Mouse (Mus musculus): ENCODE data around the gene Prkag2. TPM values are rescaled to one million over a fixed set of nuclear protein-coding genes. Genes with fewer than 3 reads are reported as not detected.

Gene Prkag2
- polyA plus RNA-seq, 1 experiment from 2014 or later: 102 TPM

GRCm38 (mm10) chr5:25067122-25067521 is 33.3 kb downstream of the Prkag2 start:
- H3K27ac ChIP-seq: peak overlapping the region; percentile 58
- H3K27me3 ChIP-seq: no peaks in the 10 kb centered on the region
- no peaks in the 10 kb centered on the region for H3K9me3 ChIP-seq (replicated peaks)
- no peak overlapping the region for H3K4me2 ChIP-seq
- no peak overlapping the region for H3K4me3 ChIP-seq
- peaks cover 35% of the 10 kb centered on the region for H3K4me1 ChIP-seq (replicated peaks)
- peak; percentile 45; the same call in 1 of the 2 replicates for ATAC-seq (replicated peaks; ENCODE audit: insufficient number of reproducible peaks, insufficient read depth, low FRiP score, low read depth)
- no peaks in the 10 kb centered on the region for H3K36me3 ChIP-seq
- H3K9ac ChIP-seq: no peak overlapping the region
- WGBS: 37% methylated on average over 6 of the region's 6 CpGs

GRCm38 (mm10) chr5:25064270-25065232 is 35.9 kb downstream of the Prkag2 start:
- H3K4me1 ChIP-seq (replicated peaks): peaks cover 46% of the 10 kb centered on the region
- ATAC-seq (replicated peaks; ENCODE audit: insufficient number of reproducible peaks, insufficient read depth, low FRiP score, low read depth): no peak; the same call in 1 of the 2 replicates
- no peak overlapping the region for H3K4me2 ChIP-seq
- H3K36me3 ChIP-seq: no peaks in the 10 kb centered on the region
- WGBS: 47% methylated on average over 8 of the region's 8 CpGs
- H3K4me3 ChIP-seq: no peak overlapping the region
- 0 out of 2 replicates have a peak, but pooled peaks cover 4% of the 10 kb centered on the region for H3K27me3 ChIP-seq
- no peak overlapping the region for H3K9ac ChIP-seq
- H3K9me3 ChIP-seq (replicated peaks): no peaks in the 10 kb centered on the region
- H3K27ac ChIP-seq: no peak overlapping the region

- H3K4me1 ChIP-seq (replicated peaks): peaks cover 55% of the 10 kb centered on the region
- no peak overlapping the region for H3K4me2 ChIP-seq
- H3K27me3 ChIP-seq: 0 out of 2 replicates have a peak, but pooled peaks cover 4% of the 10 kb centered on the region
- no peak overlapping the region for H3K4me3 ChIP-seq
- ATAC-seq (replicated peaks; ENCODE audit: insufficient number of reproducible peaks, insufficient read depth, low FRiP score, low read depth): no peak
- H3K27ac ChIP-seq: no peak overlapping the region
- no peaks in the 10 kb centered on the region for H3K36me3 ChIP-seq
- H3K9me3 ChIP-seq (replicated peaks): no peaks in the 10 kb centered on the region
- WGBS: 51% methylated on average over 17 of the region's 17 CpGs
- no peak overlapping the region for H3K9ac ChIP-seq
Observed at GRCm38 (mm10) chr5:25062506-25063132, 37.8 kb downstream of the Prkag2 start.

GRCm38 (mm10) chr5:25058853-25059741 is 41.3 kb downstream of the Prkag2 start:
- Histone ChIP-seq H3K9ac (no peak overlapping the region), H3K4me1 (replicated peaks) (peaks cover 40% of the 10 kb centered on the region), H3K9me3 (replicated peaks) (no peaks in the 10 kb centered on the region), H3K36me3 (no peaks in the 10 kb centered on the region), H3K4me2 (no peak overlapping the region), H3K27me3 (0 out of 2 replicates have a peak, but pooled peaks cover 4% of the 10 kb centered on the region), H3K27ac (no peak overlapping the region), H3K4me3 (no peak overlapping the region)
- 30% methylated on average over 21 of the region's 21 CpGs for WGBS
- no peak for ATAC-seq (replicated peaks; ENCODE audit: insufficient number of reproducible peaks, insufficient read depth, low FRiP score, low read depth)

GRCm38 (mm10) chr5:25058417-25058816 is 42.0 kb downstream of the Prkag2 start:
- WGBS: 53% methylated on average over 7 of the region's 7 CpGs
- ATAC-seq (replicated peaks; ENCODE audit: insufficient number of reproducible peaks, insufficient read depth, low FRiP score, low read depth): no peak

GRCm38 (mm10) chr5:25055288-25055687 is 45.2 kb downstream of the Prkag2 start:
- Histone ChIP-seq H3K36me3 (no peaks in the 10 kb centered on the region), H3K4me3 (no peak overlapping the region), H3K27ac (no peak overlapping the region), H3K9me3 (replicated peaks) (no peaks in the 10 kb centered on the region), H3K9ac (no peak overlapping the region), H3K4me1 (replicated peaks) (peaks cover 43% of the 10 kb centered on the region), H3K4me2 (no peak overlapping the region), H3K27me3 (no peaks in the 10 kb centered on the region)
- ATAC-seq (replicated peaks; ENCODE audit: insufficient number of reproducible peaks, insufficient read depth, low FRiP score, low read depth): no peak
- WGBS: 68% methylated on average over 4 of the region's 4 CpGs

More at GRCm38 (mm10) chr5:25058417-25058816, 42.0 kb downstream of the Prkag2 start:
- H3K9me3 ChIP-seq (replicated peaks): no peaks in the 10 kb centered on the region
- peaks cover 47% of the 10 kb centered on the region for H3K4me1 ChIP-seq (replicated peaks)
- H3K4me2 ChIP-seq: no peak overlapping the region
- H3K4me3 ChIP-seq: no peak overlapping the region
- H3K36me3 ChIP-seq: no peaks in the 10 kb centered on the region
- H3K27ac ChIP-seq: no peak overlapping the region
- 0 out of 2 replicates have a peak, but pooled peaks cover 4% of the 10 kb centered on the region for H3K27me3 ChIP-seq
- no peak overlapping the region for H3K9ac ChIP-seq

GRCm38 (mm10) chr5:25053971-25054658 is 46.3 kb downstream of the Prkag2 start:
- Histone ChIP-seq H3K9me3 (replicated peaks) (no peaks in the 10 kb centered on the region), H3K4me1 (replicated peaks) (peaks cover 31% of the 10 kb centered on the region), H3K27me3 (no peaks in the 10 kb centered on the region), H3K27ac (no peak overlapping the region), H3K36me3 (no peaks in the 10 kb centered on the region), H3K4me3 (no peak overlapping the region), H3K9ac (no peak overlapping the region), H3K4me2 (no peak overlapping the region)
- 0 out of 2 replicates have a peak, but pooled peaks have one; percentile 14 for ATAC-seq (replicated peaks; ENCODE audit: insufficient number of reproducible peaks, insufficient read depth, low FRiP score, low read depth)
- WGBS: 62% methylated on average over 7 of the region's 7 CpGs

GRCm38 (mm10) chr5:25050827-25051226 is 49.6 kb downstream of the Prkag2 start:
- no peak for ATAC-seq (replicated peaks; ENCODE audit: insufficient number of reproducible peaks, insufficient read depth, low FRiP score, low read depth)
- Histone ChIP-seq H3K36me3 (no peaks in the 10 kb centered on the region), H3K4me1 (replicated peaks) (peaks cover 19% of the 10 kb centered on the region), H3K27ac (no peak overlapping the region), H3K9ac (no peak overlapping the region), H3K4me3 (no peak overlapping the region), H3K4me2 (no peak overlapping the region), H3K9me3 (replicated peaks) (no peaks in the 10 kb centered on the region), H3K27me3 (no peaks in the 10 kb centered on the region)
- 73% methylated on average over 8 of the region's 8 CpGs for WGBS

- WGBS: 58% methylated on average over 1 of the region's 1 CpGs
- no peaks in the 10 kb centered on the region for H3K9me3 ChIP-seq (replicated peaks)
- no peak overlapping the region for H3K9ac ChIP-seq
- no peaks in the 10 kb centered on the region for H3K36me3 ChIP-seq
- H3K27me3 ChIP-seq: no peaks in the 10 kb centered on the region
- 0 out of 2 replicates have a peak, but pooled peaks cover 3% of the 10 kb centered on the region for H3K4me1 ChIP-seq (replicated peaks)
- no peak for ATAC-seq (replicated peaks; ENCODE audit: insufficient number of reproducible peaks, insufficient read depth, low FRiP score, low read depth)
- H3K4me2 ChIP-seq: no peak overlapping the region
- no peak overlapping the region for H3K4me3 ChIP-seq
- H3K27ac ChIP-seq: no peak overlapping the region
Observed at GRCm38 (mm10) chr5:25047670-25048069, 52.8 kb downstream of the Prkag2 start.

- no peak for ATAC-seq (replicated peaks; ENCODE audit: insufficient number of reproducible peaks, insufficient read depth, low FRiP score, low read depth)
- Histone ChIP-seq H3K4me1 (replicated peaks) (0 out of 2 replicates have a peak, but pooled peaks cover 5% of the 10 kb centered on the region), H3K27me3 (no peaks in the 10 kb centered on the region), H3K36me3 (no peaks in the 10 kb centered on the region), H3K9ac (no peak overlapping the region), H3K9me3 (replicated peaks) (no peaks in the 10 kb centered on the region), H3K27ac (no peak overlapping the region), H3K4me3 (no peak overlapping the region), H3K4me2 (no peak overlapping the region)
- WGBS: 73% methylated on average over 3 of the region's 3 CpGs
Observed at GRCm38 (mm10) chr5:25046762-25047161, 53.7 kb downstream of the Prkag2 start.
